Mouse (Mus musculus) cortical plate, adult 2 months (tissue): ENCODE results near the gene Grb2. TPM values are rescaled to one million over a fixed set of nuclear protein-coding genes. Genes with fewer than 3 reads are reported as not detected.

Source experiments
- H3K27ac ChIP-seq: fragments of 200-500 bp; 2 replicates; pipeline ENCODE4 v1.5.1; 2012; ENCODE audit warnings: low read length, control low read depth, inconsistent platforms; ENCODE audit not compliant: insufficient read depth
- H3K4me1 ChIP-seq: fragments of 200-500 bp; 2 replicates; pipeline ENCODE4 v1.6.1; 2011; ENCODE audit warnings: low read length; ENCODE audit not compliant: control insufficient read depth, insufficient read depth
- H3K4me3 ChIP-seq: fragments of 200-500 bp; 2 replicates; pipeline ENCODE4 v1.5.1; 2011; ENCODE audit warnings: mild to moderate bottlenecking, low read length, control low read depth; ENCODE audit not compliant: insufficient read depth
- CTCF ChIP-seq: fragments of 200-500 bp; IDR thresholded peaks from 2 replicates; pipeline ENCODE4 v1.5.1; 2011; ENCODE audit warnings: mild to moderate bottlenecking, control low read depth, low read length; ENCODE audit not compliant: insufficient read depth; ENCODE audit errors: extremely low read depth
- POLR2A ChIP-seq: fragments of 200-500 bp; IDR thresholded peaks from 2 replicates; pipeline ENCODE4 v1.6.1; 2011; ENCODE audit warnings: mild to moderate bottlenecking, low read length, control low read depth; ENCODE audit not compliant: insufficient read depth; ENCODE audit errors: extremely low read depth
- polyA plus RNA-seq: library from polyadenylated mRNA; depleted of rRNA; stranded (reverse); fragments of >200 nt; gene quantifications from 2 replicates; pipeline ENCODE4 v1.2.3, GENCODE M21; 2012

Grb2 gene
- polyA plus RNA-seq, 1 experiment, result 106 TPM

DNA sequence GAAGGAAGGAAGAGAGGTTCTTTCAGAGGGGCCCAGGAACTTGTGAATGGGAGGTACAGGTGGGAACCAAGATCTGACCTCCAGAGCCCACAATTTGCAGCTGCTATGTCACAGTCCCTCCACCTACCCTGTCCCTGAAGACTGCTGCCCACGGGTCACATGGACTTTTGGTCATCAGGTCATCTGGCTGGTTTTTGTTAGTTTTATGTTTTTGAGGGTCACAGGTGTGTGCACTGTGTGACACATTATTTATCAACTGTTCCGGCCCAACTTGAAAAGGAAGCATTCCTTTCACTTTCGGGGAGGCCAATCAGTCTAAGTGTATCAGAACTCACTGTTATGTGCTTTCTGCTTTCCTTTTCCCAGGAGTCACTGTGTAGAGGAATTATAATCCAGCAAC, 30.9 kb downstream of the Grb2 start:
- Histone ChIP-seq H3K4me1 (peaks cover 4% of the 10 kb centered on the region; the same call in 1 of the 2 replicates), H3K4me3 (no peak overlapping the region), H3K27ac (no peak overlapping the region)
- TF ChIP-seq CTCF (no peak), POLR2A (no peak)

DNA sequence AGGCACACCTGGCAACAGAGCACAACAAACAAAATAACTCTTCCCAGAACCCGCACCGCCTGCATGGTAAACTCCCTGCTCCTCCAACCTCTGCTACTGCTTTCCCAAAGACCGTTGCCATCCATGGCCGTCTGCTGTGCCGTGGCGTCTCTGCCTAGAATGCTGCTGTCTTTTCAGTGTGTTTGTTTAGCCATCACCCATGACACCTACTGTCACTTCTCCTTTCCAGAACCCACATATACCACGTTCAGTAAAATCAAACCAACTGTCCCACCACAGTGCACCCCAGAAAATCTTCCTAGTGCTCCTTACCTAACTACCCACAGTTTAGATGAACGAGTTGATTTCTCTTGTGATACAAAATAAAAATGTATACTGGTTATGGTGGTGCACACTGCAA, 31.7 kb downstream of the Grb2 start:
- TF ChIP-seq CTCF (no peak), POLR2A (no peak)
- Histone ChIP-seq H3K27ac (no peak overlapping the region), H3K4me1 (peaks cover 8% of the 10 kb centered on the region), H3K4me3 (no peak overlapping the region)

DNA sequence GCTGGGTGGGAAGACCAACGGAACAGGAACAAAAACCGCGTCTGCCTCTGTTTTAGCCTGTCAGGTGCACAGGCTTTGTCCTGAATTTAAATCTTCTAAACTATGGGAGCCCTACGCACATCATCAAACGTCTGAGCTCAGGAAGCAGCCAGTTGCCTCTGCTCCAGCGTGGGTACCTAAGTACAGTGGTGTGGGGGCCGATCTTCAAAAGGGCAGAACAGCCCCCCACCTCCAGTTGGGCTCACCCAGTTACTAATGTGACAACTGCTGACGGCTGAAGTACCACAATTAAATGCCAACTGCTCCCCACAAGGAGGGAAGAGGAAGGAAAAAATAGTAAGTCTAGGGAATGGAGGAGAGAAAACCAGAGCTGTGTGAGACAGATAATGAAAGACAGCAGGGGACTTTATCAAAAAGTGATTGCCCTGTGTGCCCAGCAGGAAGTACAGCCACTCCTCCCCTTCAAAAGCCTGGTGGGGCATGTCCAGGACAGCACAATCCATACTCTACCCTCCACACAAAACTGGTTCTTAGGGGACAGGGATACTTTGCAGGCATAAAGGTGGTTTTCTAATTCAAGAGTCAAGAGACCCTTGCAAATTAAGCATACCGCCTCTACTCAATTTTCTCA, 34.0 kb downstream of the Grb2 start:
- no peak for TF ChIP-seq CTCF
- TF ChIP-seq POLR2A, result no peak
- no peak overlapping the region for H3K4me3 ChIP-seq
- no peak overlapping the region for H3K27ac ChIP-seq
- peaks cover 19% of the 10 kb centered on the region for H3K4me1 ChIP-seq

DNA sequence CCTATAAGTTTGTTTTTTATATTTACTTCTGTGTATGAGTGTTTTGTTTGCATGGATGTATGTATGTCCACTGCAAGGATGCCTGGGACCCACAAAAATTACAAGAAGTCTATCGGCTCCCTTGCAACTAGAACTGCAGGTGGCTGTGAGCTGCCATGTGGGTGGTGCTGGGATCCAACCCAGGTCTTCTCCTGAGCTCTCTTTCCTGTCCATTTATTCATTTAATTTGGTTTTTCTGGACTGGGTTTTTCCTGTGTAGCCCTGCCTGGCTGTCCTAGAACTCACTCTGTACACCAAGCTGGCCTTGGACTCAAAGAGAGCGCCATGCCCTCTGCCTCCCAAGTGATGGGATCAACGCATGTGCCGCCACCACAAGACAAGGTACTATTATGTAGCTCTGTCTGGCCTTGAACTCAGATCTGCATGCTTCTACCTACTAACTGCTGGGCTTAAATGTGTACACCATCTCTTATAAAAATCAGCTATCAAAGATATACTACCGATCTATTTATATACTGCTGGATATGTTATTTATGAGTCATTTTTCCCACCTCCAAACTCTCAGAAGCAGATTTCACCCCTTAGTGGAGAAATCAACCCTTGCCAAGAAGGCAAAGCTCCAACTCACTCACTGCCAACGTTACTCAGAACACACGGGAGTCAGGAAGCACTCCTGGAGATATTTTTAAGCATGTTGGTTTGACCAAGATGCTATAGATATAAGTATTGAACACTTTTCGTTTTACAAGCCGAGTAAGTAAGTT, 34.7 kb downstream of the Grb2 start:
- H3K4me3 ChIP-seq, result no peak overlapping the region
- H3K4me1 ChIP-seq, result peaks cover 19% of the 10 kb centered on the region
- 0 out of 2 replicates have a peak overlapping the region, but pooled peaks have one; percentile 6 for H3K27ac ChIP-seq
- TF ChIP-seq POLR2A (no peak), CTCF (no peak)

DNA sequence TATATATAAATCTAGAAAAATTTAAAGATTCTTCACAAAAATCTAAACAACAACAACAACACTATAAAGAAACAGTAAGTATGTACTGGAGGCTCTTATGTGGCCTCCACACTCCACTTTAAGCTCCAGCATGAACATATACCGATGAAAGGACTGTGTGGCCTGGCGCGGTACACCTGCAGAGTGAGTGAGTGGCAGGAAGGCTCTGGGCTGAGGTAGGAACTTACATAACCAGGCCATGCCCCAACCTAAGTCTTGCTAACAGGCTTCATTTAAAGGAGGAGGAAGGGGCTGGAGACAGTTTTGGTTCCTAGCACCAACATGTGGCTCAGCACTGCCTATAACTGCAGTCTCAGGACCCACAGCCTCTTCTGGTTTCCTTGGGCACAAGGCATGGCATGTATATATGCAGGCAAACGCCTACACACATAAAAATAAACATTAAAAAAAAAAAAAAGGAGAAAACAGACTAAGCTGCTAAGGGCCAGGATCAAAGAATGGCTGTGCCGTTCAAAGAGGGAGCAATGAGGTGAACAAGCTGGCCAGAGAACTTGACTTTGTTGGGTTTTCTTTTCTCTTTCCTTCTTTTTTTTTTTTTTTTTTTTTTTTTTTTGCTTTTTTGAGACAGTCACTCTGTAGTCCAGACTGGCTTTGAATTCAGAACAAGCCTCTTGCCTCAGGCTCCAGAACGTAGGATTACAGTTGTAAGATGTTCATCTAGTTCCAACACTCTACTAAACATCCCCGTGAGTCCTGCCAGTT, 36.0 kb downstream of the Grb2 start:
- TF ChIP-seq CTCF, result no peak
- no peak for TF ChIP-seq POLR2A
- H3K4me1 ChIP-seq, result peaks cover 22% of the 10 kb centered on the region
- no peak overlapping the region for H3K27ac ChIP-seq
- H3K4me3 ChIP-seq, result no peak overlapping the region

DNA sequence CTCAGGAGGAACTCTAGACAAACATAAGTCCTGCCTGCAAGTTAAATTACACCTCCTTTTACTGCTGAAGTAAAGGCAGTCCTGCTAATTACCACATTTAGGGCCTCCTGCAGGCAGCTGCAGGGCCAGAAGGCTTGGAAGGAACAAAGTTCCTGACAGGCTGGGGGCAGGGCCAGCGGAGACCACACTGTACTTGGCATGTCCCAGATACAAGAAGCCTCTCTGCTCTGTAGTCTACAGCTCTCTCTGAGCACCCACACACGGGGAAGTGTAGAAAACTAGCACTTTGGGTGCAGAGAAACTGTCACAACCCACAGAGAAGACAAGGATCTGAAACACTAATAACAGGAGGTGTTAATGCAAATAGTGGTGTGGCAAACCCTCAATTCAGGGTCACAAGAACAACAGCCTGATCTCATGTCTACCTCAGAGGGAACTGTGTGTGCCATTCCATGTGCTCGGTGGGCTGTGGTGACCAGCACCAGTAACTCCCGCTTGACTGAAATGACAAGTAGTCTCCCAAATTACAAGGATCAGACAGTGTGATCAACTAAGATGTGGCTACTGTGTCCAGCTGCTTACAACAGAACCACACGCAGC, 37.8 kb downstream of the Grb2 start:
- no peak overlapping the region for H3K4me3 ChIP-seq
- H3K27ac ChIP-seq, result peak overlapping the region; percentile 26; the same call in 1 of the 2 replicates
- TF ChIP-seq POLR2A (no peak), CTCF (no peak)
- H3K4me1 ChIP-seq, result peaks cover 22% of the 10 kb centered on the region

DNA sequence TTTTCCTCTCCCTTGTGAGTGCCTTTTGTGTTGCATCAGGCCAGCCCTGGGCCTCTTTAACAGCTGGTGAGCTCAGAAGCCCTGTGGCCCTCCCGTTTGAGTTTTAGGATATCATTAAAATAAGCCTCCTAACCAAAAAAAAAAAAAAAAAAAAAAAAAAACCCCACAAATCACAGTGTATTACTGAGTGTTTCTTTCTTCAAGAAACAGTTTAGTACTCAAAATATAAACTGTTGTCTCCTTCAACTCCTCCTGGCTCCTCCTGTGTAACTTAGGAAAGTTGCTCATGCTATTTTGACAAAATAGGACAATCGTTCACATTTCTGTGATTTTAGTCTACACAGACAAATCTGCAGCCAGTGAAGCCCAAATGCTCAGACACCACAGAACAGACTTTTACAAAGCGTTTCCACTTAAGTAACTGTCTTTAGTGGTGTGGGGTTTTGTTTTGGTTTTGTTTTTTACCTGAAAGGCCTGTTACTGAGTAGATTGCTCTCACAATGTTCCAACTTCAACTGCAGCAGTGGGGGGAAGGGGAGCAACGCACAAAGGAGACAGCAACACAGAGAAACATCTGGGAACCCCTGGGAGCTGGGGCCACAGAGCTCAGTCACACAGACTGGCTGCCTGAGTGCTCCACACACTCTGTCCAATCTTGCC, 44.6 kb downstream of the Grb2 start:
- peaks cover 6% of the 10 kb centered on the region for H3K4me1 ChIP-seq
- H3K4me3 ChIP-seq, result no peak overlapping the region
- no peak overlapping the region for H3K27ac ChIP-seq
- TF ChIP-seq CTCF (no peak), POLR2A (no peak)

DNA sequence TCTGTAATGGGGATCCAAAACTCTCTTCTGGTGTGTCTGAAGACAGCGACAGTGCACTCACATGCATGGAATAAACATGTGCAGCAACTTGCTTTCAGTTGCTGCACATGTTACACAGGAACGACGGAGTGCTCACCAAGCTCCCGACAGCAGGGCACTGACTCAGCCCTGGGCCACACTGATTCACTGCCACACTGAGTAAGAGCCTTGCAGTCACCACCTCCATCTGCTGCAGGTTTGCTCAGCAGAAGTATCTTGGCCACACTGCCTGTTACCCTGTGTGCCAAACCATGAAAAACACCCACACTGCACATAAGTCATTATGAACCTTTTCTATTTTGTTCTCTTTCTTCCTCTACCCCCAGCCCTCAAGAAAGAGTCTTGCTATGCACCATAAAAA, 48.0 kb downstream of the Grb2 start:
- H3K4me3 ChIP-seq, result no peak overlapping the region

DNA sequence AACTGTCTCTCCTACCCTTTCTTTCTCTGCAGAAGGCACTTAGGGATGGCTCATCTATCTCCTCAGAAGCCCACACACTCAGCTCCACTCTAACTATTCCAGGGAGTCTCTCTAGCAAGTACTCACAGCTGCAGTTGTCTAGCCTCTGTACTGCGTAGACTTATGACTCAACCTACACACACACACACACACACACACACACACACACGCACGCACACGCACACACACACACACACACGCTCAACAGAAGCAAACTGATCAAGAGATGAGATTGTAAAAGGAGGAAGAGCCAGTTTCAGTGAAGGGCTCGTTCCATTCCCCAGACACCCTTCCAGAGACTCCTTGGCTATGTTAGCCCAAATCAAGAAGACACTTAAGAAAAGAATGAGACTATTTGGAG, 49.9 kb downstream of the Grb2 start:
- TF ChIP-seq POLR2A, result no peak
- no peak for TF ChIP-seq CTCF
- peaks cover 7% of the 10 kb centered on the region; the same call in 1 of the 2 replicates for H3K4me1 ChIP-seq
- no peak overlapping the region for H3K4me3 ChIP-seq
- no peak overlapping the region for H3K27ac ChIP-seq

More for the DNA sequence above, 48.0 kb downstream of the Grb2 start:
- Histone ChIP-seq H3K27ac (no peak overlapping the region), H3K4me1 (peaks cover 6% of the 10 kb centered on the region; the same call in 1 of the 2 replicates)
- TF ChIP-seq POLR2A, result no peak
- TF ChIP-seq CTCF, result no peak
